Mouse (Mus musculus) granulocyte monocyte progenitor cell, adult 5-6 weeks (primary cell): ENCODE results near the gene Rab4b. TPM values are rescaled to one million over a fixed set of nuclear protein-coding genes. Genes with fewer than 3 reads are reported as not detected.

ENCODE experiments used
- ATAC-seq: replicated peaks from 2 replicates; pipeline ENCODE4 v1.8.0; 2016; ENCODE audit warnings: mild to moderate bottlenecking, moderate TSS enrichment, inconsistent platforms; ENCODE audit not compliant: poor library complexity, severe bottlenecking
- total RNA-seq, 2 experiments: library from RNA; stranded (forward) in 1 of 2; stranded (reverse) in 1 of 2; fragments of 200-712, 200-1000 nt in 1 of 2; fragments of >200 nt in 1 of 2; fragmentation: Nextera tagmentation in 1 of 2; gene quantifications; 2 replicates each; pipeline ENCODE4 v1.2.3; 2014 to 2017

The Rab4b gene
- total RNA-seq, 2 experiments from 2014 or later, result 18.0 to 67.2 TPM

GRCm38 (mm10) chr7:27162780-27163449, 15.8 kb downstream of the Rab4b start:
- no peak for ATAC-seq

- ATAC-seq, result no peak
These were observed 17.0 kb downstream of the Rab4b start for GRCm38 (mm10) chr7:27161744-27162143.

- ATAC-seq, result no peak
These were observed 17.8 kb downstream of the Rab4b start for GRCm38 (mm10) chr7:27160921-27161320.

GRCm38 (mm10) chr7:27159882-27160281, 18.8 kb downstream of the Rab4b start:
- ATAC-seq, result peak; percentile 91

- ATAC-seq, result no peak
These were observed 19.4 kb downstream of the Rab4b start for GRCm38 (mm10) chr7:27159256-27159655.

GRCm38 (mm10) chr7:27158171-27158570, 20.5 kb downstream of the Rab4b start:
- no peak for ATAC-seq

GRCm38 (mm10) chr7:27156005-27156404, 22.7 kb downstream of the Rab4b start:
- no peak for ATAC-seq

GRCm38 (mm10) chr7:27153205-27153764, 25.4 kb downstream of the Rab4b start, which contains the start of gene Cyp2t4:
Gene Cyp2t4, plus strand, starts transcription at chr7:27153714.
- no peak for ATAC-seq

- no peak for ATAC-seq
These were observed 42.2 kb downstream of the Rab4b start for GRCm38 (mm10) chr7:27136410-27136996.

GRCm38 (mm10) chr7:27133757-27134156, 44.9 kb downstream of the Rab4b start:
- ATAC-seq, result no peak

GRCm38 (mm10) chr7:27133156-27133555, 45.5 kb downstream of the Rab4b start:
- no peak for ATAC-seq

- ATAC-seq, result peak; percentile 36
These were observed 46.1 kb downstream of the Rab4b start for GRCm38 (mm10) chr7:27132588-27132987.

- ATAC-seq, result no peak
These were observed 47.3 kb downstream of the Rab4b start for GRCm38 (mm10) chr7:27131387-27131786.

GRCm38 (mm10) chr7:27130521-27131370, 48.0 kb downstream of the Rab4b start:
- no peak for ATAC-seq

- ATAC-seq, result no peak
These were observed 48.9 kb downstream of the Rab4b start for GRCm38 (mm10) chr7:27129811-27130210.

GRCm38 (mm10) chr7:27128946-27129345, 49.8 kb downstream of the Rab4b start:
- ATAC-seq, result no peak

- ATAC-seq, result peak; percentile 76
These were observed 50.5 kb downstream of the Rab4b start for GRCm38 (mm10) chr7:27128162-27128561.

- peak; percentile 48 for ATAC-seq
These were observed 53.7 kb downstream of the Rab4b start for GRCm38 (mm10) chr7:27124969-27125368.

- no peak for ATAC-seq
These were observed 54.3 kb downstream of the Rab4b start for GRCm38 (mm10) chr7:27124305-27124832.

GRCm38 (mm10) chr7:27119676-27120075, 59.0 kb downstream of the Rab4b start, which contains the start of gene Cyp2f2:
Gene Cyp2f2, plus strand, starts transcription at chr7:27119909.
- ATAC-seq, result no peak
